ENCODE assay signal across 8 mouse cellular contexts in genomic region chr10:20204696-20205431, GRCm38 (mm10). TPM values are rescaled to one million over a fixed set of nuclear protein-coding genes. Genes with fewer than 3 reads are reported as not detected.
DNase-seq lines count a peak whose midpoint lies in the region; ATAC-seq and TF ChIP-seq lines count a peak whose summit lies in the region.

No protein-coding gene starts in this region.

- H3K4me1 ChIP-seq in liver, postnatal 0 days (ENCODE audit: insufficient read depth) = peaks cover 21% of the 10 kb centered on the region
- no peaks in the 10 kb centered on the region for H3K4me1 ChIP-seq in liver, embryonic 11.5 days (replicated peaks; ENCODE audit: control insufficient read depth, insufficient read depth, low read length)
- H3K4me1 ChIP-seq in stomach, postnatal 0 days (replicated peaks; ENCODE audit: control insufficient read depth, insufficient read depth) = no peaks in the 10 kb centered on the region

- peak overlapping the region; percentile 20 for H3K4me3 ChIP-seq in liver, postnatal 0 days (ENCODE audit: low read depth, low read length)
- no peak overlapping the region for H3K4me3 ChIP-seq in liver, embryonic 11.5 days (ENCODE audit: low read depth, low read length)
- no peak overlapping the region for H3K4me3 ChIP-seq in stomach, postnatal 0 days (ENCODE audit: low read depth, low read length)

- no peak for TF ChIP-seq EP300 in liver, postnatal 0 days (IDR thresholded peaks at IDR 0.05; ENCODE audit: low read depth)
- no peak for TF ChIP-seq EP300 in stomach, postnatal 0 days (optimal IDR thresholded peaks at IDR 0.05)

- WGBS in liver, postnatal 0 days (ENCODE audit: insufficient replicate concordance) = 43% methylated on average over 20 of the region's 20 CpGs
- WGBS in liver, embryonic 11.5 days = 56% methylated on average over 20 of the region's 20 CpGs
- 57% methylated on average over 20 of the region's 20 CpGs for WGBS in stomach, postnatal 0 days

- H3K36me3 ChIP-seq in liver, postnatal 0 days (replicated peaks; ENCODE audit: insufficient read depth, low read length) = no peaks in the 10 kb centered on the region
- H3K36me3 ChIP-seq in liver, embryonic 11.5 days (ENCODE audit: control insufficient read depth, insufficient read depth, low read length) = no peaks in the 10 kb centered on the region
- no peaks in the 10 kb centered on the region for H3K36me3 ChIP-seq in stomach, postnatal 0 days (ENCODE audit: control insufficient read depth, insufficient read depth, low read length)

- no peaks in the 10 kb centered on the region for H3K9me3 ChIP-seq in liver, postnatal 0 days (ENCODE audit: low read length)
- no peaks in the 10 kb centered on the region for H3K9me3 ChIP-seq in liver, embryonic 11.5 days (ENCODE audit: control insufficient read depth, low read length)
- H3K9me3 ChIP-seq in stomach, postnatal 0 days (ENCODE audit: control insufficient read depth, low read length) = no peaks in the 10 kb centered on the region

- H3K9ac ChIP-seq in liver, postnatal 0 days (replicated peaks) = peak overlapping the region; percentile 11
- H3K9ac ChIP-seq in liver, embryonic 11.5 days (ENCODE audit: low read depth, low read length) = no peak overlapping the region
- no peak overlapping the region for H3K9ac ChIP-seq in stomach, postnatal 0 days (ENCODE audit: low read length)

- peak overlapping the region; percentile 29; the same call in 1 of the 2 replicates for H3K4me2 ChIP-seq in liver, postnatal 0 days (ENCODE audit: low read depth, low read length)
- no peak overlapping the region for H3K4me2 ChIP-seq in liver, embryonic 11.5 days
- no peak overlapping the region for H3K4me2 ChIP-seq in stomach, postnatal 0 days (replicated peaks; ENCODE audit: low read depth)

- peak; percentile 21 for DNase-seq in liver, postnatal 0 days
- DNase-seq in liver, embryonic 11.5 days (ENCODE audit: low spot score) = no peak
- DNase-seq in embryo, embryonic 9.5 days (ENCODE audit: extremely low spot score) = peak; percentile 42
- DNase-seq in kidney, postnatal 10 days = peak; percentile 55
- DNase-seq in stomach, postnatal 0 days (ENCODE audit: low spot score) = peak; percentile 30
- DNase-seq in cerebellum, adult 18-20 months = no peak
- DNase-seq in cerebellum, postnatal 4 days (ENCODE audit: low spot score in 2 of 2) = no peak
- DNase-seq in yolk sac, embryonic 10.5 days (ENCODE audit: low spot score) = no peak

- peak overlapping the region; percentile 68; the same call in 1 of the 2 replicates for H3K27ac ChIP-seq in liver, postnatal 0 days (ENCODE audit: low read depth)
- no peak overlapping the region for H3K27ac ChIP-seq in liver, embryonic 11.5 days (ENCODE audit: low read depth, low read length)
- no peak overlapping the region for H3K27ac ChIP-seq in stomach, postnatal 0 days (replicated peaks)

- peak; percentile 32; the same call in 1 of the 2 replicates for ATAC-seq in liver, postnatal 0 days
- ATAC-seq in liver, embryonic 11.5 days (replicated peaks; ENCODE audit: low FRiP score) = no peak
- ATAC-seq in stomach, postnatal 0 days (ENCODE audit: low FRiP score, low TSS enrichment) = peak; percentile 62

- H3K27me3 ChIP-seq in liver, postnatal 0 days (ENCODE audit: insufficient read depth, low read length) = no peaks in the 10 kb centered on the region
- H3K27me3 ChIP-seq in liver, embryonic 11.5 days (replicated peaks; ENCODE audit: control insufficient read depth, insufficient read depth, low read length) = no peaks in the 10 kb centered on the region
- no peaks in the 10 kb centered on the region for H3K27me3 ChIP-seq in stomach, postnatal 0 days (ENCODE audit: control insufficient read depth, insufficient read depth, low read length)

- no peak for TF ChIP-seq CTCF in liver, postnatal 0 days (IDR thresholded peaks at IDR 0.05; ENCODE audit: low read depth)
- no peak for TF ChIP-seq CTCF in stomach, postnatal 0 days (IDR thresholded peaks at IDR 0.05; ENCODE audit: low read depth)

RNA-seq across cellular contexts. Expression of gene Map7, which starts 56.6 kb away (rescaled TPM):
- polyA plus RNA-seq in liver, postnatal 0 days (2015; fragmentation: Nextera tagmentation; extraction: Ambion mirVana) = 6.1 and 6.8 TPM in 2 replicates
- polyA plus RNA-seq in liver, embryonic 11.5 days (2014; fragmentation: Nextera tagmentation; extraction: Ambion mirVana) = 6.4 and 7.2 TPM in 2 replicates
- 23.0 TPM in 2 replicates for polyA plus RNA-seq in stomach, postnatal 0 days (2015; fragmentation: Nextera tagmentation; extraction: Ambion mirVana)

Comparison
In these comparisons a context has a peak if more than half of its experiments do, and no peak if none do; other contexts are left out.
1. DNase-seq: peak in liver, postnatal 0 days (single experiment), embryo, embryonic 9.5 days (single experiment), kidney, postnatal 10 days (single experiment) and stomach, postnatal 0 days (single experiment); none in liver, embryonic 11.5 days (single experiment), cerebellum, adult 18-20 months (0 of 2), cerebellum, postnatal 4 days (0 of 2) and yolk sac, embryonic 10.5 days (single experiment).